Mouse (Mus musculus): Measurements from ENCODE around the gene Gtdc1. TPM values are rescaled to one million over a fixed set of nuclear protein-coding genes. Genes with fewer than 3 reads are reported as not detected.
A peak's percentile ranks its signal among the peaks of the same experiment; 100 is the strongest.

Gene Gtdc1
- polyA plus RNA-seq, 1 experiment = 4.9 TPM

- H3K27me3 ChIP-seq (ENCODE audit: control insufficient read depth, insufficient read depth, insufficient read length) = no peaks in the 10 kb centered on the region
- no peak overlapping the region for H3ac ChIP-seq (ENCODE audit: control insufficient read depth, insufficient read length)
- H3K36me3 ChIP-seq (ENCODE audit: control insufficient read depth, insufficient read depth) = no peaks in the 10 kb centered on the region
- H3K4me2 ChIP-seq (ENCODE audit: low read depth) = no peak overlapping the region
- no peaks in the 10 kb centered on the region for H3K79me2 ChIP-seq (ENCODE audit: control insufficient read depth, insufficient read depth)
- peak; percentile 22 for TF ChIP-seq TCF3 (IDR thresholded peaks at IDR 0.05; ENCODE audit: insufficient read length, low read depth)
- no peak for TF ChIP-seq SRF (IDR thresholded peaks at IDR 0.05; ENCODE audit: control insufficient read depth, insufficient read length, low read depth)
- peak in 2 of 3 experiments; percentile 46 to 83 for TF ChIP-seq MYOG (IDR thresholded peaks at IDR 0.05; ENCODE audit: control insufficient read depth in 1 of 3, insufficient read depth in 1 of 3, insufficient read length in 2 of 3, low read depth in 2 of 3)
- peak in 2 of 3 experiments; percentile 70 to 73 for TF ChIP-seq MYOD1 (IDR thresholded peaks at IDR 0.05; ENCODE audit: control insufficient read depth in 1 of 3, insufficient read length in 2 of 3, low read depth in 2 of 3)
- no peak overlapping the region for H3K4me3 ChIP-seq
These were observed 391.7 kb downstream of the Gtdc1 start for GRCm38 (mm10) chr2:44535760-44536159.

- Histone ChIP-seq H3K4me3 (no peak overlapping the region), H3K27me3 (ENCODE audit: control insufficient read depth, insufficient read depth, insufficient read length) (no peaks in the 10 kb centered on the region), H3ac (ENCODE audit: control insufficient read depth, insufficient read length) (no peak overlapping the region), H3K36me3 (ENCODE audit: control insufficient read depth, insufficient read depth) (no peaks in the 10 kb centered on the region), H3K79me2 (ENCODE audit: control insufficient read depth, insufficient read depth) (no peaks in the 10 kb centered on the region), H3K4me2 (ENCODE audit: low read depth) (no peak overlapping the region)
- TF ChIP-seq MAX (IDR thresholded peaks at IDR 0.05; ENCODE audit: low read depth) = no peak
- no peak for TF ChIP-seq SRF (IDR thresholded peaks at IDR 0.05; ENCODE audit: control insufficient read depth, insufficient read length, low read depth)
- TF ChIP-seq TCF3 (IDR thresholded peaks at IDR 0.05; ENCODE audit: insufficient read length, low read depth) = no peak
- no peak for TF ChIP-seq E2F4 (IDR thresholded peaks at IDR 0.05; ENCODE audit: insufficient read depth)
- TF ChIP-seq CEBPB (IDR thresholded peaks at IDR 0.05; ENCODE audit: insufficient read depth, poor library complexity, severe bottlenecking) = no peak
- no peak for TF ChIP-seq POLR2AphosphoS2 (IDR thresholded peaks at IDR 0.05; ENCODE audit: insufficient read length, low read depth)
- TF ChIP-seq TCF12 (IDR thresholded peaks at IDR 0.05; ENCODE audit: insufficient read depth, poor library complexity, severe bottlenecking) = no peak
- no peak for TF ChIP-seq POLR2A (IDR thresholded peaks at IDR 0.05; ENCODE audit: insufficient read length, low read depth)
- no peak for TF ChIP-seq USF1 (IDR thresholded peaks at IDR 0.05; ENCODE audit: low read depth)
- TF ChIP-seq REST (IDR thresholded peaks at IDR 0.05; ENCODE audit: insufficient read depth, insufficient read length) = no peak
- no peak for TF ChIP-seq MYOG (IDR thresholded peaks at IDR 0.05; ENCODE audit: control insufficient read depth in 1 of 3, insufficient read depth in 1 of 3, insufficient read length in 2 of 3, low read depth in 2 of 3)
- no peak for TF ChIP-seq MYOD1 (IDR thresholded peaks at IDR 0.05; ENCODE audit: control insufficient read depth in 1 of 3, insufficient read length in 2 of 3, low read depth in 2 of 3)
These were observed 392.3 kb downstream of the Gtdc1 start for GRCm38 (mm10) chr2:44535136-44535675.

DNA sequence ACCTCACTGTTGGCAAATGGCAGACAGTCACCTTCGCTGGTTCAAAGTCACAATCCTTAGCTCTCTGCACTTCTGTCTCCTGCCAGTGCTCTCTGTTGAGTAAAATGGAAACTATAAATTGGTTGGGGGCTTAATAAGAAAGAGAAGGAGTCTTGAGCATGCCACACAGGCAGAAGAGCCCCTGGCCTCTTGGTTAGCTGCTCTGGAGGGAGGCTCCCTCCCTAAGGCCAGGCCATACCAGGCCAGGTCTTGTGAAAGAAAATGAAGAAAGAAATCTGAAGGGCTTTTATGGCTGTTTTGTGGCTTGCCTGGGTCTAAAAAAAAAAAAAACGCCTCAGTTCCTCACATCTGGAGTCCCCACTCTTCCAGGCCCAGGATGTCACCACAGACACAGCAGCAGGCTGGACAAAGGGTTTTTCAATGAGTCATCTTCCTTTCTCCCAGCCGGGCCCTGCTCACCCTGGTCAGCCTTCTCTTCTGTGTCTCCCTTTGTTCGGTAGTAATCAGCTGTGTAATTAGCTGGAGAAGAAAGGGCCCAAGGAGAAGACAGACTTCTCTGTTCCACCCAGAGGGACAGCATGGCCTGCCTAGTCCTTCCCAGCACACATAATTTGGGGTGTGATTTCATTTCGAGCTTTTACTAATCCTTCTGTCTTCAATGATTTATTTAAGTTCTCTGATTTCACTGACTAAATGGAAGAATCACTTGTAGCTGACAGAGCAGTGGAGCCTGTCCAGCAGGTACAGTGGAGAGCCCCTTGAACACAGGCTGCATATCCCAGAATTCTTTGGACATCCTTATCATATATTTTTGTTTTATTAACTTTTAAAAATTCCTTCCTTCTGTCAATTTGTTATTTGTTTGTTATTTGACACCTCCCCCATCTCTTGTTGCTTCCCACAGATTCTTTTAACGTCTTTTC lies 401.1 kb downstream of the Gtdc1 start:
- TF ChIP-seq MYOD1 (IDR thresholded peaks at IDR 0.05; ENCODE audit: control insufficient read depth in 1 of 3, insufficient read length in 2 of 3, low read depth in 2 of 3) (peak in 2 of 3 experiments; percentile 2 to 3), CEBPB (IDR thresholded peaks at IDR 0.05; ENCODE audit: insufficient read depth, poor library complexity, severe bottlenecking) (0 out of 2 replicates have a peak, but pooled peaks have one; percentile 24), E2F4 (IDR thresholded peaks at IDR 0.05; ENCODE audit: insufficient read depth) (no peak)
- Histone ChIP-seq H3K27me3 (ENCODE audit: control insufficient read depth, insufficient read depth, insufficient read length) (no peaks in the 10 kb centered on the region), H3K4me3 (no peak overlapping the region), H3K79me2 (ENCODE audit: control insufficient read depth, insufficient read depth) (no peaks in the 10 kb centered on the region), H3K4me2 (ENCODE audit: low read depth) (peak overlapping the region; percentile 71), H3K36me3 (ENCODE audit: control insufficient read depth, insufficient read depth) (no peaks in the 10 kb centered on the region), H3ac (ENCODE audit: control insufficient read depth, insufficient read length) (no peak overlapping the region)

DNA sequence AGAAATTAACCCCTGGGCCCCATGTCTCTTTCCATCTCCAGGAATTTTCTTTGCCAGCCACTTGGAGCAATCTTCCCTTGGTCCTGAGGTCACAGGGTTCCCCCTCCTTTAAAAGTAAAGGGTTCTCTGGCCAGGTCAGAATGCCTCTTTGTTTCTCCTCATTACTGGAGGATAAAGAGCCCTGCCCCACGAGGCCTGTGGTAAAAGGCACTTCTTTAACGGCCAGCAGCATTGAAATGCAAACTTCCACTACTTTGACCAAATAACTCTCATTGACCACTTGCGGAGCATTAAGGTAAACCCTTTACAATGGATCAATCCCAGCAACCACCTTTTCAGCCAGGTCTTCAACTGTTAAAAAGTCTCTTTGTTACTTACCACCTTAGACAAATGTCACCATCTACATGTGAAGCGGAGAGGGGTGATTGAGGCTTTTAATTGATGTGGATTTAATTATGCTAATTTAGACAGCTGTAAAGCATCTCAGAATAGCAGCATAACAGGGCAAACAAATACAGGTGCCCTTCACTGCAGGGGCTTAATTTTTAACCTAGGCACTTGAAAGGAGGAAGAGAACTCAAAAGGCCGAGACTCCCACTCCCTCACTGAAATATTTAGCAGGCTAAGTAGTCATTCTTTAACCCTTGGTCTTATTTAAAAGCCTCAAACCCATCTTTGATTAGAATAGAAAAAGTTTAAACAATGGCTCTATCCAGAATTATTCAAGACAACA lies 402.1 kb downstream of the Gtdc1 start:
- Histone ChIP-seq H3K79me2 (ENCODE audit: control insufficient read depth, insufficient read depth) (no peaks in the 10 kb centered on the region), H3K36me3 (ENCODE audit: control insufficient read depth, insufficient read depth) (no peaks in the 10 kb centered on the region), H3ac (ENCODE audit: control insufficient read depth, insufficient read length) (no peak overlapping the region), H3K27me3 (ENCODE audit: control insufficient read depth, insufficient read depth, insufficient read length) (no peaks in the 10 kb centered on the region), H3K4me2 (ENCODE audit: low read depth) (no peak overlapping the region), H3K4me3 (no peak overlapping the region)
- TF ChIP-seq SRF (IDR thresholded peaks at IDR 0.05; ENCODE audit: control insufficient read depth, insufficient read length, low read depth) (no peak), MYOG (IDR thresholded peaks at IDR 0.05; ENCODE audit: control insufficient read depth in 1 of 3, insufficient read depth in 1 of 3, insufficient read length in 2 of 3, low read depth in 2 of 3) (no peak), TCF12 (IDR thresholded peaks at IDR 0.05; ENCODE audit: insufficient read depth, poor library complexity, severe bottlenecking) (no peak), E2F4 (IDR thresholded peaks at IDR 0.05; ENCODE audit: insufficient read depth) (no peak), MYOD1 (IDR thresholded peaks at IDR 0.05; ENCODE audit: control insufficient read depth in 1 of 3, insufficient read length in 2 of 3, low read depth in 2 of 3) (no peak), POLR2AphosphoS2 (IDR thresholded peaks at IDR 0.05; ENCODE audit: insufficient read length, low read depth) (no peak), POLR2A (IDR thresholded peaks at IDR 0.05; ENCODE audit: insufficient read length, low read depth) (no peak), MAX (IDR thresholded peaks at IDR 0.05; ENCODE audit: low read depth) (no peak), TCF3 (IDR thresholded peaks at IDR 0.05; ENCODE audit: insufficient read length, low read depth) (no peak), REST (IDR thresholded peaks at IDR 0.05; ENCODE audit: insufficient read depth, insufficient read length) (no peak), USF1 (IDR thresholded peaks at IDR 0.05; ENCODE audit: low read depth) (no peak), CEBPB (IDR thresholded peaks at IDR 0.05; ENCODE audit: insufficient read depth, poor library complexity, severe bottlenecking) (no peak)
